Mouse (Mus musculus): ENCODE data around the gene Wdr13.

DNA sequence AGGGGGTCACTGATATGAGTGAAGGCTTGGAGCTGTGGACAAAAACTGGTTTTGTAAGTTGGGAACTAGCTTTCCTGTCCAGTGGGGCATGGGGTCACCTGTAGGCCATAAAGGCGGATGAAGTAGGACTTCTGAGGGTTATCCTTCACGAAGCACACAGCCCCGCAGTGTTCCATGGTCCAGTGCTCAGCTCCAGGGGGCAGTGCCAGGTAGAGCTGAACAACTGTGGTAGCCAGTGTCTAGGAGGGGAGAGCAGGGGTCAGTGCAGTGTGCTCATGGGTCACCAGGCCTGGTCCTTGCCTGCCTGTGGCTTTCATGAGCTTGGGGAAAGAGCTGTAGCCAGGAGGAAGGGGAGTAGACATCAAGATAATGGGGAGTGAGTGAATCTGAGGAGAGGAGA is 42.9 kb downstream of the Wdr13 start:
- TF ChIP-seq CTCF (IDR thresholded peaks at IDR 0.05; ENCODE audit: borderline replicate concordance, insufficient read depth, low read length), result no peak
- no peak for TF ChIP-seq POLR2A (IDR thresholded peaks at IDR 0.05; ENCODE audit: low read depth, low read length)

Measured in embryonic fibroblast, embryonic 13.5 days (primary cell).